Mouse (Mus musculus): Measurements from ENCODE around the gene Sdk2. TPM values are rescaled to one million over a fixed set of nuclear protein-coding genes. Genes with fewer than 3 reads are reported as not detected.

Sdk2 gene
- polyA plus RNA-seq, 1 experiment from 2014 or later = 0.35 TPM

GRCm38 (mm10) chr11:114070881-114071280 is 4.0 kb upstream of the Sdk2 start:
- no peaks in the 10 kb centered on the region for H3K36me3 ChIP-seq (ENCODE audit: control insufficient read depth, insufficient read depth)
- H3K4me2 ChIP-seq (ENCODE audit: low read depth, low read length) = no peak overlapping the region
- no peak overlapping the region for H3K27ac ChIP-seq (ENCODE audit: low read length)
- peaks cover 28% of the 10 kb centered on the region for H3K27me3 ChIP-seq (ENCODE audit: control insufficient read depth, insufficient read depth, low read depth, low read length)
- H3K9ac ChIP-seq (ENCODE audit: low read depth, low read length) = no peak overlapping the region
- 46% methylated on average over 6 of the region's 6 CpGs for WGBS (ENCODE audit: insufficient replicate concordance)
- no peaks in the 10 kb centered on the region for H3K9me3 ChIP-seq (replicated peaks; ENCODE audit: control insufficient read depth, low read length)
- no peaks in the 10 kb centered on the region for H3K4me1 ChIP-seq (ENCODE audit: control insufficient read depth, low read depth, low read length)
- H3K4me3 ChIP-seq (ENCODE audit: low read depth, low read length) = no peak overlapping the region
- no peak for ATAC-seq (ENCODE audit: low read depth)

- WGBS (ENCODE audit: insufficient replicate concordance) = 51% methylated on average over 8 of the region's 8 CpGs
- no peaks in the 10 kb centered on the region for H3K4me1 ChIP-seq (ENCODE audit: control insufficient read depth, low read depth, low read length)
- no peak overlapping the region for H3K4me3 ChIP-seq (ENCODE audit: low read depth, low read length)
- no peak overlapping the region for H3K9ac ChIP-seq (ENCODE audit: low read depth, low read length)
- ATAC-seq (ENCODE audit: low read depth) = no peak
- no peak overlapping the region for H3K4me2 ChIP-seq (ENCODE audit: low read depth, low read length)
- no peaks in the 10 kb centered on the region for H3K9me3 ChIP-seq (replicated peaks; ENCODE audit: control insufficient read depth, low read length)
- H3K36me3 ChIP-seq (ENCODE audit: control insufficient read depth, insufficient read depth) = no peaks in the 10 kb centered on the region
- no peak overlapping the region for H3K27ac ChIP-seq (ENCODE audit: low read length)
- H3K27me3 ChIP-seq (ENCODE audit: control insufficient read depth, insufficient read depth, low read depth, low read length) = peaks cover 35% of the 10 kb centered on the region
Observed at GRCm38 (mm10) chr11:114070131-114070530, 3.3 kb upstream of the Sdk2 start.

GRCm38 (mm10) chr11:114068390-114068789 is 1.5 kb upstream of the Sdk2 start:
- ATAC-seq (ENCODE audit: low read depth) = no peak
- no peaks in the 10 kb centered on the region for H3K4me1 ChIP-seq (ENCODE audit: control insufficient read depth, low read depth, low read length)
- no peaks in the 10 kb centered on the region for H3K36me3 ChIP-seq (ENCODE audit: control insufficient read depth, insufficient read depth)
- WGBS (ENCODE audit: insufficient replicate concordance) = 10% methylated on average over 5 of the region's 5 CpGs
- H3K9ac ChIP-seq (ENCODE audit: low read depth, low read length) = no peak overlapping the region
- peaks cover 49% of the 10 kb centered on the region for H3K27me3 ChIP-seq (ENCODE audit: control insufficient read depth, insufficient read depth, low read depth, low read length)
- H3K4me3 ChIP-seq (ENCODE audit: low read depth, low read length) = no peak overlapping the region
- H3K4me2 ChIP-seq (ENCODE audit: low read depth, low read length) = no peak overlapping the region
- no peak overlapping the region for H3K27ac ChIP-seq (ENCODE audit: low read length)
- no peaks in the 10 kb centered on the region for H3K9me3 ChIP-seq (replicated peaks; ENCODE audit: control insufficient read depth, low read length)

GRCm38 (mm10) chr11:114066098-114066950 is 522 bp downstream of the Sdk2 start:
- Histone ChIP-seq H3K27ac (ENCODE audit: low read length) (no peak overlapping the region), H3K27me3 (ENCODE audit: control insufficient read depth, insufficient read depth, low read depth, low read length) (peaks cover 49% of the 10 kb centered on the region), H3K9ac (ENCODE audit: low read depth, low read length) (no peak overlapping the region), H3K36me3 (ENCODE audit: control insufficient read depth, insufficient read depth) (no peaks in the 10 kb centered on the region), H3K4me2 (ENCODE audit: low read depth, low read length) (peak overlapping the region; percentile 66), H3K4me1 (ENCODE audit: control insufficient read depth, low read depth, low read length) (no peaks in the 10 kb centered on the region), H3K9me3 (replicated peaks; ENCODE audit: control insufficient read depth, low read length) (no peaks in the 10 kb centered on the region), H3K4me3 (ENCODE audit: low read depth, low read length) (peak overlapping the region; percentile 45)
- 1% methylated on average over 84 of the region's 90 CpGs for WGBS (ENCODE audit: insufficient replicate concordance)
- ATAC-seq (ENCODE audit: low read depth) = no peak

- ATAC-seq (ENCODE audit: low read depth) = no peak
- peaks cover 49% of the 10 kb centered on the region for H3K27me3 ChIP-seq (ENCODE audit: control insufficient read depth, insufficient read depth, low read depth, low read length)
- no peak overlapping the region for H3K9ac ChIP-seq (ENCODE audit: low read depth, low read length)
Observed at GRCm38 (mm10) chr11:114065596-114065995, 1.2 kb downstream of the Sdk2 start.

GRCm38 (mm10) chr11:114064871-114065388 is 1.9 kb downstream of the Sdk2 start:
- H3K9ac ChIP-seq (ENCODE audit: low read depth, low read length) = no peak overlapping the region

More at GRCm38 (mm10) chr11:114065596-114065995, 1.2 kb downstream of the Sdk2 start:
- Histone ChIP-seq H3K9me3 (replicated peaks; ENCODE audit: control insufficient read depth, low read length) (no peaks in the 10 kb centered on the region), H3K36me3 (ENCODE audit: control insufficient read depth, insufficient read depth) (no peaks in the 10 kb centered on the region), H3K4me2 (ENCODE audit: low read depth, low read length) (peak overlapping the region; percentile 66), H3K4me1 (ENCODE audit: control insufficient read depth, low read depth, low read length) (no peaks in the 10 kb centered on the region), H3K4me3 (ENCODE audit: low read depth, low read length) (peak overlapping the region; percentile 45), H3K27ac (ENCODE audit: low read length) (no peak overlapping the region)
- 5% methylated on average over 19 of the region's 19 CpGs for WGBS (ENCODE audit: insufficient replicate concordance)

GRCm38 (mm10) chr11:114061946-114062345 is 4.9 kb downstream of the Sdk2 start:
- Histone ChIP-seq H3K27ac (ENCODE audit: low read length) (no peak overlapping the region), H3K4me1 (ENCODE audit: control insufficient read depth, low read depth, low read length) (no peaks in the 10 kb centered on the region), H3K36me3 (ENCODE audit: control insufficient read depth, insufficient read depth) (no peaks in the 10 kb centered on the region), H3K9me3 (replicated peaks; ENCODE audit: control insufficient read depth, low read length) (no peaks in the 10 kb centered on the region), H3K4me2 (ENCODE audit: low read depth, low read length) (no peak overlapping the region), H3K9ac (ENCODE audit: low read depth, low read length) (no peak overlapping the region), H3K4me3 (ENCODE audit: low read depth, low read length) (no peak overlapping the region), H3K27me3 (ENCODE audit: control insufficient read depth, insufficient read depth, low read depth, low read length) (peaks cover 31% of the 10 kb centered on the region)
- no peak for ATAC-seq (ENCODE audit: low read depth)
- 47% methylated on average over 7 of the region's 7 CpGs for WGBS (ENCODE audit: insufficient replicate concordance)

More at GRCm38 (mm10) chr11:114064871-114065388, 1.9 kb downstream of the Sdk2 start:
- no peaks in the 10 kb centered on the region for H3K9me3 ChIP-seq (replicated peaks; ENCODE audit: control insufficient read depth, low read length)
- H3K27me3 ChIP-seq (ENCODE audit: control insufficient read depth, insufficient read depth, low read depth, low read length) = peaks cover 49% of the 10 kb centered on the region
- H3K4me1 ChIP-seq (ENCODE audit: control insufficient read depth, low read depth, low read length) = no peaks in the 10 kb centered on the region
- H3K4me2 ChIP-seq (ENCODE audit: low read depth, low read length) = peak overlapping the region; percentile 66
- H3K36me3 ChIP-seq (ENCODE audit: control insufficient read depth, insufficient read depth) = no peaks in the 10 kb centered on the region
- H3K27ac ChIP-seq (ENCODE audit: low read length) = no peak overlapping the region
- WGBS (ENCODE audit: insufficient replicate concordance) = 1% methylated on average over 32 of the region's 32 CpGs
- ATAC-seq (ENCODE audit: low read depth) = no peak
- H3K4me3 ChIP-seq (ENCODE audit: low read depth, low read length) = peak overlapping the region; percentile 45

- Histone ChIP-seq H3K9me3 (replicated peaks; ENCODE audit: control insufficient read depth, low read length) (no peaks in the 10 kb centered on the region), H3K4me1 (ENCODE audit: control insufficient read depth, low read depth, low read length) (no peaks in the 10 kb centered on the region), H3K9ac (ENCODE audit: low read depth, low read length) (no peak overlapping the region), H3K27ac (ENCODE audit: low read length) (no peak overlapping the region), H3K4me3 (ENCODE audit: low read depth, low read length) (no peak overlapping the region), H3K4me2 (ENCODE audit: low read depth, low read length) (no peak overlapping the region), H3K36me3 (ENCODE audit: control insufficient read depth, insufficient read depth) (no peaks in the 10 kb centered on the region), H3K27me3 (ENCODE audit: control insufficient read depth, insufficient read depth, low read depth, low read length) (peaks cover 24% of the 10 kb centered on the region)
- 43% methylated on average over 2 of the region's 2 CpGs for WGBS (ENCODE audit: insufficient replicate concordance)
- no peak for ATAC-seq (ENCODE audit: low read depth)
Observed at GRCm38 (mm10) chr11:114061265-114061664, 5.6 kb downstream of the Sdk2 start.

GRCm38 (mm10) chr11:114056351-114056750 is 10.5 kb downstream of the Sdk2 start:
- H3K4me2 ChIP-seq (ENCODE audit: low read depth, low read length) = no peak overlapping the region

More at GRCm38 (mm10) chr11:114056351-114056750, 10.5 kb downstream of the Sdk2 start:
- Histone ChIP-seq H3K9me3 (replicated peaks; ENCODE audit: control insufficient read depth, low read length) (no peaks in the 10 kb centered on the region), H3K36me3 (ENCODE audit: control insufficient read depth, insufficient read depth) (no peaks in the 10 kb centered on the region), H3K4me1 (ENCODE audit: control insufficient read depth, low read depth, low read length) (no peaks in the 10 kb centered on the region), H3K27ac (ENCODE audit: low read length) (no peak overlapping the region), H3K9ac (ENCODE audit: low read depth, low read length) (no peak overlapping the region), H3K4me3 (ENCODE audit: low read depth, low read length) (no peak overlapping the region), H3K27me3 (ENCODE audit: control insufficient read depth, insufficient read depth, low read depth, low read length) (no peaks in the 10 kb centered on the region)
- ATAC-seq (ENCODE audit: low read depth) = no peak
- 33% methylated on average over 2 of the region's 2 CpGs for WGBS (ENCODE audit: insufficient replicate concordance)

All from liver, embryonic 16.5 days (tissue).